Mouse (Mus musculus) hindbrain, embryonic 10.5 days (tissue): ENCODE data around the gene Olfr495. TPM values are rescaled to one million over a fixed set of nuclear protein-coding genes. Genes with fewer than 3 reads are reported as not detected.

Experiments
- DNase-seq: peaks from one replicate; pipeline ENCODE4 v3.0.0-alpha.2; 2017; ENCODE audit warnings: low spot score
- H3K27ac ChIP-seq: fragments of 300-500 bp; sonication (generic); 2 replicates; pipeline ENCODE4 v1.5.1; 2016; ENCODE audit warnings: mild to moderate bottlenecking, moderate library complexity
- H3K27me3 ChIP-seq: fragments of 300-500 bp; sonication (generic); 2 replicates; pipeline ENCODE4 v1.6.1; 2016; ENCODE audit warnings: mild to moderate bottlenecking; ENCODE audit not compliant: poor library complexity, insufficient read depth, severe bottlenecking
- H3K36me3 ChIP-seq: fragments of 300-500 bp; sonication (generic); 2 replicates; pipeline ENCODE4 v1.6.1; 2016; ENCODE audit warnings: mild to moderate bottlenecking, moderate library complexity
- H3K4me1 ChIP-seq: fragments of 300-500 bp; sonication (generic); replicated peaks from 2 replicates; pipeline ENCODE4 v1.6.1; 2016; ENCODE audit warnings: mild to moderate bottlenecking
- H3K4me3 ChIP-seq: fragments of 300-500 bp; sonication (generic); 2 replicates; pipeline ENCODE4 v1.5.1; 2016; ENCODE audit warnings: mild to moderate bottlenecking, moderate library complexity
- H3K9me3 ChIP-seq: fragments of 300-500 bp; sonication (generic); 2 replicates; pipeline ENCODE4 v1.6.1; 2016; ENCODE audit warnings: mild to moderate bottlenecking, moderate library complexity
- WGBS: fragments of 180-500 bp; shearing (Covaris S2); methylation state at CpG from one replicate; pipeline ENCODE4 v1.1.7; 2016; 5-methylcytosine and 5-hydroxymethylcytosine counted together
- polyA plus RNA-seq: library from polyadenylated mRNA; unstranded; fragments of >200 nt; fragmentation: Nextera tagmentation; extraction: Ambion mirVana; gene quantifications from 2 replicates; pipeline ENCODE4 v1.2.1, GENCODE M21; 2016

Gene Olfr495
- polyA plus RNA-seq, result not detected in 2 replicates

DNA sequence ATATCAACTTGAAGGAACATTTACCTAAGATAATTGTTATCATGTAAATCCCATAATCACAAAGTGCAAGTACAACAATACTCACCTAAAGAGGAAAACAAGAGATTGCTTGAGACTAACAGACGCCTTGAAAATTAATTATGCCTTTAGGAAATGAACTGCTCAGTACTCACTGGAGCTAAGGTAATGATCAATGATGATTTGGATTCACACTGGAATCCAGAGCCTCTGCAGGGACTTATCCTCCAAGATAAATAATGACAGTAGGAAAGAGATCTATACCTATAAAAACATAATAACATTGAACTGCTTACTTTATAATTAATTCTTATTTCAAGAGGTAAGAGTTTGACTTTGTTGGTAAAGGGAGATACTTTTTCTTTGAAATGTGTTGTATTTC is at the start of gene Olfr495:
Gene Olfr495, plus strand, starts transcription at position 301 of the 400 bp plus-strand sequence.
- H3K4me1 ChIP-seq, result no peaks in the 10 kb centered on the region
- H3K36me3 ChIP-seq, result no peaks in the 10 kb centered on the region
- H3K9me3 ChIP-seq, result no peaks in the 10 kb centered on the region
- no peak within 1 kb of the TSS for H3K27ac ChIP-seq
- H3K4me3 ChIP-seq, result no peak within 1 kb of the TSS
- H3K27me3 ChIP-seq, result no peaks in the 10 kb centered on the region
- no peak for DNase-seq
- 88% methylated on average over 1 of the region's 1 CpGs for WGBS

DNA sequence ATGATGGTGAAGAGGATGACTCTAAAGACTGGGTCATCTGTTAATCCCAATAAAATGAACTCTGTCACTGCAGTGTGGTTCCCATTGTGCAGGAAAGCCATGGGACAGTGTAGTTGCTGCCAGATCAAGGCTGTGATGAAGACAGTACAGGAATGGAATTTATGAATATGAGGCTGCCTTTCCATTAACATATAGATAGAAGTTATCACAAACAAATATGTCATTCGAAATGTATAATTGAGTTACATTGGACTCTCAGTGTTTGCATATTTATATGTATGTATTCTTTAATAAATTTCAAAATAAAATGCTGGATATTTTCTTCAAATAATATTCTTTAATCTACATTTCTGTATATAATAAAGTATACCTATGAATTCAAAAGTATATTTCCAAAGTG is 46.1 kb upstream of the Olfr495 start, which contains the start of gene Olfr493:
Gene Olfr493, minus strand, starts transcription at position 101 of the 400 bp plus-strand sequence.
- Histone ChIP-seq H3K4me1 (no peaks in the 10 kb centered on the region), H3K9me3 (no peaks in the 10 kb centered on the region), H3K27me3 (no peaks in the 10 kb centered on the region), H3K27ac (no peak within 1 kb of the TSS), H3K4me3 (no peak within 1 kb of the TSS), H3K36me3 (no peaks in the 10 kb centered on the region)
- WGBS, result 68% methylated on average over 1 of the region's 1 CpGs
- no peak for DNase-seq

DNA sequence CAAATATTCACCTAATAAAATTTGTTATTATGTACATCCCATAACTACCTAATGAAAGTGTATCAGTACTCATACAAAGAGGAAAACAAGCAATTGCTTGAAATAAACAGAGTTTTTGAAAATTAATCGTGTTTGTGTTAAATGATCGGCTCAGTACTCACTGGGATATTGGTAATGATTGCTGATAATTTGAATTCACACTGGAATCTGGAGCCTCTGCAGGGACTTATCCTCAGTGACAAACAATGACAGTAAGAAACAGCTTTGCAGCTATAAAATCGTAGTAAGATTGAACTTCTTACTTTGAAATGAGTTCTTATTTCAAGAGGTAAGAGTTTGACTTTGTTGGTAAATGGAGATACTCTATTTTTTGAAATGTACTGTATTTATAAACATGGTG is 27.9 kb upstream of the Olfr495 start, which contains the start of gene Olfr494:
Gene Olfr494, plus strand, starts transcription at position 301 of the 400 bp plus-strand sequence.
- WGBS, result 86% methylated on average over 3 of the region's 3 CpGs
- H3K27ac ChIP-seq, result no peak within 1 kb of the TSS
- no peaks in the 10 kb centered on the region for H3K36me3 ChIP-seq
- H3K4me3 ChIP-seq, result no peak within 1 kb of the TSS
- H3K27me3 ChIP-seq, result no peaks in the 10 kb centered on the region
- DNase-seq, result no peak
- no peaks in the 10 kb centered on the region for H3K4me1 ChIP-seq
- no peaks in the 10 kb centered on the region for H3K9me3 ChIP-seq

DNA sequence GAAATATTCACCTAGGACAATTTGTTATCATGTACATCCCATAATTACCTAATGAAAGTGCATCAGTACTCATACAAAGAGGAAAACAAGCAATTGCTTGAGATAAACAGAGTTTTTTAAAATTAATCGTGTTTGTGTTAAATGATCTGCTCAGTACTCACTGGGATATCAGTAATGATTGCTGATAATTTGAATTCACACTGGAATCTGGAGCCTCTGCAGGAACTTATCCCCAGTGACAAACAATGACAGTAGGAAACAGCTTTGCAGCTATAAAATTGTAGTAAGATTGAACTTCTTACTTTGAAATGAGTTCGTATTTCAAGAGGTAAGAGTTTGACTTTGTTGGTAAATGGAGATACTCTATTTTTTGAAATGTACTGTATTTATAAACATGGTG is 27.2 kb downstream of the Olfr495 start, which contains the start of gene Olfr497:
Gene Olfr497, plus strand, starts transcription at position 301 of the 400 bp plus-strand sequence.
- DNase-seq, result no peak
- 84% methylated on average over 2 of the region's 2 CpGs for WGBS

More for the DNA sequence above, 27.2 kb downstream of the Olfr495 start, which contains the start of gene Olfr497:
- no peaks in the 10 kb centered on the region for H3K27me3 ChIP-seq
- no peaks in the 10 kb centered on the region for H3K36me3 ChIP-seq
- no peak within 1 kb of the TSS for H3K27ac ChIP-seq
- H3K4me1 ChIP-seq, result no peaks in the 10 kb centered on the region
- no peaks in the 10 kb centered on the region for H3K9me3 ChIP-seq
- H3K4me3 ChIP-seq, result no peak within 1 kb of the TSS

Other genes with a start within 250 kb of the Olfr495 start
- gene Olfr485, start 233.3 kb upstream of the Olfr495 start, polyA plus RNA-seq, result not detected in 2 replicates
- not detected in 2 replicates for gene Olfr486, start 220.4 kb upstream of the Olfr495 start, polyA plus RNA-seq
- gene Olfr487, start 178.5 kb upstream of the Olfr495 start, polyA plus RNA-seq, result not detected in 2 replicates
- gene Olfr488, start 134.8 kb upstream of the Olfr495 start, polyA plus RNA-seq, result not detected in 2 replicates
- gene Olfr490, start 104.2 kb upstream of the Olfr495 start, polyA plus RNA-seq, result not detected in 2 replicates
- gene Olfr491, start 79.7 kb upstream of the Olfr495 start, polyA plus RNA-seq, result not detected in 2 replicates
- gene Olfr492, start 69.5 kb upstream of the Olfr495 start, polyA plus RNA-seq, result not detected in 2 replicates
- not detected in 2 replicates for gene Olfr493, start 46.2 kb upstream of the Olfr495 start, polyA plus RNA-seq
- gene Olfr494, start 27.8 kb upstream of the Olfr495 start, polyA plus RNA-seq, result not detected in 2 replicates
- not detected in 2 replicates for gene Olfr497, start 27.3 kb downstream of the Olfr495 start, polyA plus RNA-seq
- gene Olfr498, start 72.2 kb downstream of the Olfr495 start, polyA plus RNA-seq, result not detected in 2 replicates
- not detected in 2 replicates for gene Olfr502, start 131.9 kb downstream of the Olfr495 start, polyA plus RNA-seq
- gene Olfr503, start 151.4 kb downstream of the Olfr495 start, polyA plus RNA-seq, result not detected in 2 replicates
- gene Olfr504, start 172.6 kb downstream of the Olfr495 start, polyA plus RNA-seq, result not detected in 2 replicates
- gene Olfr506, start 217.6 kb downstream of the Olfr495 start, polyA plus RNA-seq, result not detected in 2 replicates
- gene Olfr507, start 228.6 kb downstream of the Olfr495 start, polyA plus RNA-seq, result not detected in 2 replicates
- not detected in 2 replicates for gene Olfr508, start 236.8 kb downstream of the Olfr495 start, polyA plus RNA-seq